Mouse (Mus musculus) lung, adult 2 months (tissue): ENCODE measurements around the gene Fggy.

ENCODE experiments used
- CTCF ChIP-seq: fragments of 200-500 bp; IDR thresholded peaks from 2 replicates; pipeline ENCODE4 v1.5.1; 2011; ENCODE audit warnings: mild to moderate bottlenecking, low read length, control low read depth; ENCODE audit not compliant: insufficient read depth
- POLR2A ChIP-seq: fragments of 200-500 bp; IDR thresholded peaks from 2 replicates; pipeline ENCODE4 v1.6.1; 2011; ENCODE audit warnings: low read depth, mild to moderate bottlenecking, control low read depth, low read length, borderline replicate concordance; ENCODE audit errors: extremely low read depth

DNA sequence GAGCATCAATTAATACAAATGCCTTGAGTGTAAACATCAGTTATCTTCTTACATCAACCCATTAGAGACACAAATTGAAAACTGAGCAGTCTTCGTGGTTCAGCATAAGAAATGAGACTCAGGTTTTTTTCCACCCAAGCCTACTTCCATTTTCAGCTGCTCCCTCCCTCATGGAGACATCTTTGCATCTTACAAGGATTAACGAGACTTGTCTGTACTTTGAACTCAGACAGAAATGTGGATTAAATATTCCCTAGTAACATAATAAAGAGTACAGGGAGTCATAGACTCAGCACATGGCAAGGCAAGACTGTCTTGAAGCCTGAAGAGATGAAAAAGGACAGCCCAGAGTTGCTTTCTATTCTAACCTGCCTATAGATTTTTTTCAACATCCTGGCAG is 230.3 kb downstream of the Fggy start:
- no peak for TF ChIP-seq POLR2A
- no peak for TF ChIP-seq CTCF
